Mouse (Mus musculus) adrenal gland, postnatal 25 days (tissue): ENCODE measurements around the gene Aasdhppt. TPM values are rescaled to one million over a fixed set of nuclear protein-coding genes. Genes with fewer than 3 reads are reported as not detected.
A peak's percentile ranks its signal among the peaks of the same experiment; 100 is the strongest.

Experiments used
- DNase-seq: peaks from one replicate; pipeline ENCODE4 v3.0.0; 2021; ENCODE audit warnings: mixed read lengths
- long read RNA-seq: library from polyadenylated mRNA; stranded (forward); transcript quantifications from one replicate; pipeline ENCODE4 v2.0.0, GENCODE M21; 2021
- microRNA-seq, 2 experiments: library from miRNA; unstranded; fragments of <30 nt; microRNA quantifications; one replicate each; pipeline ENCODE4 v1.2.0; 2021
- total RNA-seq: library from RNA; stranded (reverse); gene quantifications from 2 replicates; pipeline ENCODE4 v1.2.3, GENCODE M21; 2021

Aasdhppt gene
- total RNA-seq = 20.2 and 23.6 TPM in 2 replicates
- long read RNA-seq, transcript Aasdhppt-201 (6 exons, 2,843 nt) = major isoform, 46 of 55 reads
- long read RNA-seq, partial matches to known transcripts = 4 of 55 reads
- long read RNA-seq, other reads (novel, unspliced or antisense) = 2 of 55 reads

- DNase-seq = peak; percentile 98
These were observed at the start of gene Aasdhppt, which contains the start of gene Kbtbd3 for GRCm38 (mm10) chr9:4309351-4310085. TSS of gene Aasdhppt (minus strand) at chr9:4309471. TSS of gene Kbtbd3 (plus strand) at chr9:4309833.

DNA sequence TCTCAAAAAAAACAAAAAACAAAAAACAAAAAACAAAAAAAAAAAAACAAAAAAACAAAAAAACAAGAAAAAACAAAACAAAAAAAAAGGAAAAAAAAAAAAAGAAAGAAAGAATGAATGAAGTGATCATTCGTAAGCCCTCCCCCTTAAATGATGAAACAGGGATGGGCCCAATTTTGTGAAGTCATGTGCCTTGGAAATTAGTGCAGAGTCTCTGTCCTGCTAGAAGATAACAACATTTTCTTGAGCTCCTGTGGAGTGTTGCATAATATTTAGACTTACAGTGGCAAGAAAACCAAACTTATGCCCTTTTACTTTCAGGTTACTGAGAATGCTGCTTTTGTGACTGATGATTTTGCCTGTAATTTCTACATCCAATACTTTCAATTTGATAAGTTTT is 43.9 kb upstream of the Aasdhppt start:
- no peak for DNase-seq

- DNase-seq = no peak
These were observed 9.9 kb upstream of the Aasdhppt start for GRCm38 (mm10) chr9:4318939-4319721.

DNA sequence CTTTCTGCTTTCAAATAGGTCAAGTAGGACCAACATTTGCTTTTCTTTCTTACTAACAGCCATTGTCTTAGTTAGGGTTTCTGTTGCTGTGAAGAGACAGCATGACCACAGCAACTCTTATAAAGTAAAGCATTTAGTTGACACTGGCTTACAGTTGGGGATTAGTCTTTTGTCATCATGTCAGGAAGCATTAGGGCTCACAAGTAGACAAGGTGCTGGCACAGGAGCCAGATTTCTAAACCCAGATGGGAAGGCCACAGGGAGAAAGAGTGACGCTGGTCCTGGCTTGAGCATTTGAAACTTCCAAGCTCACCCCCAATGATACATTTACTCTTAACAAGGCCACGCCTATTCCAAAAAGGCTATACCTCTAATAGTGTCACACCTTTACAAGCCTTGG is 6.5 kb upstream of the Aasdhppt start:
- no peak for DNase-seq

- DNase-seq = no peak
These were observed 4.7 kb upstream of the Aasdhppt start for GRCm38 (mm10) chr9:4313946-4314345.

DNA sequence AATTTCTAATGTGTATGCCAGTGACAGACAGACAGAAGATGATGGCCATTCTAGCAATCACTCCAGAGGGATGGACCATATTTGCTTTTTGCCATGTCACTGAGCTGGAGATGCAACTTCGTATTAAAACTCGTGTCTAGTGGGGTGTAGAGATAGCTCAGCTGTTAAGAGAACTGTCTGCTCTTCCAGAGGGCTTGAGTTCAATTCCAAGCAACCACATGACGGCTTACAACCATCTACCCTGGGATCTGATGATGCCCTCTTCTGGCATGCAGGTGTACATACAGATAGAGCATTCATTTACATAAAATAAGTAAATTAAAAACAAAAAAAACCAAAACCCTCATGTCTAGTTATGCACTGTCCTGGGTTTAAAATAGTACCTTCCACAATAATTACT is 1.9 kb upstream of the Aasdhppt start:
- no peak for DNase-seq

DNA sequence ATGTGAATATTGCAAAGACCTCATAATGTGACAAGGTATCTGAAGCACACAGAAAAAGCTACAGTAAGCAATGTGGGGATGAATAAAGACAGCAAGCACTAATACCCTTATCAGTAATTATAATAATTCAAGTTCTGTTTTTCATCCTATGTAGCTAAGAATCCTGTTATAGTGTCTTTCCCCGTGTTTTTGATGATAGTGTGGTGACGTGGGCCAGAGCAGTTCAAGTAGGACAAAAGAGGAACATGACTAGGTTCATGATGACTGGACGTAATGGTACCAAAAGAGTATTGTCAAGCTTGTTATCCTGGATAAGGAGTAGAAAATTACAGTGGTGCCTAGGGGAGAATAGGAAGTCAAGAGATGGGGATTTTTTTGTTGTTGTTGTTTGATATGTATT is 1.4 kb upstream of the Aasdhppt start:
- DNase-seq = no peak

GRCm38 (mm10) chr9:4308628-4309350 is 482 bp downstream of the Aasdhppt start:
- no peak for DNase-seq

DNA sequence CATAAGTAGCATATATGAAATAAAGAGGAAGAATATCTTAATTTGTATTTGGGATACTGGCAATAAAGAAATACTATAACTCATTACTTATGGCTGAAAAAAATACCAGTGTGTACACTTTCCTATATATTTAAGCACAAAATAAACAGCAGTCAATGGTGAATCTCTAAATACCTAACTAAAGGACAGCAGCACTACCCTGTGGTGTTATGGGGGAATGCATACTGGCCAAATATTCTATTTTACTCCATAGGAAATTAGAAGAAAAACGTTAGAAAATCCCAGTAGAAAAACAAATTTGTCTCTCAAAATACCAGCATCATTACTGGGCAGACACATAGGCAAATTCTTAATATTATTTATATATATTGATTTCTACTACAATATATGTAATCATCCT is 4.4 kb downstream of the Aasdhppt start:
- DNase-seq = no peak

- DNase-seq = no peak
These were observed 8.8 kb downstream of the Aasdhppt start for GRCm38 (mm10) chr9:4300466-4300865.

GRCm38 (mm10) chr9:4283850-4284249 is 25.4 kb downstream of the Aasdhppt start:
- DNase-seq = no peak

DNA sequence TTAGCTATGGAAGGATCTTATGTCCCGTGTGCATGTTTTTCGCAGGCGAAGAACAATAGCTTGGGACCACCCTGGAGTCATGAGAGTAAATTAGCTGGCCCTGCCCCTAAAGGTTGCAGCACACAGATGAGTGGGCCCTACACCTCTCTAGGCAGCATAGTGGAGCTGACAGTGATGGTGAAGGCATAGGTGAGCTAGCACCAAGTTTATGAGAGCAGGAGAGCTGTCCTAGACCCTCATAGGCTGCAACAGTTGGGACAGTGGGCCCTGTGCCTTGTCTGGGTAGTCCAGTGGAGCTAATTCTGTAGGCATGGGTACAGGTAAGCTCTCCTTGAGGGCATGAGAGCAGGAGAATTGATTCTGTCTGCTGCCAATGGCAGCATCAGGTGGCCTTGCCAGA is 42.4 kb downstream of the Aasdhppt start:
- no peak for DNase-seq

DNA sequence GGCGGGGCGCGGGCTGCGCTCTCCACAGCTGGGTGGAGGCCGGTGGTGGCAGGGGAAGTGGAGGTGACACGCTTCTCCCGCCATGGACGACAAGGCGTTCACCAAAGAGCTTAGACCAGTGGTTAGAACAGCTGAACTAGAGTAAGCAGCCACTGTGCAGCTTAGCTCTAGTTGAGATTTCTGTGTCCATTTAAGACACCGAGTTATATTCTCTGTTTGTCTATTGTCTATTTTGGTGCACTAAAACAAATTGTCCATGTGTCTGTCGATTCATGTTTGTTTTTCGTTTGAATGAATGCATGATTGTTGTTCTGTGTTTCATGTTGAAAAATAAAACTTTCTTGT is 48.6 kb downstream of the Aasdhppt start:
- DNase-seq = no peak

DNA sequence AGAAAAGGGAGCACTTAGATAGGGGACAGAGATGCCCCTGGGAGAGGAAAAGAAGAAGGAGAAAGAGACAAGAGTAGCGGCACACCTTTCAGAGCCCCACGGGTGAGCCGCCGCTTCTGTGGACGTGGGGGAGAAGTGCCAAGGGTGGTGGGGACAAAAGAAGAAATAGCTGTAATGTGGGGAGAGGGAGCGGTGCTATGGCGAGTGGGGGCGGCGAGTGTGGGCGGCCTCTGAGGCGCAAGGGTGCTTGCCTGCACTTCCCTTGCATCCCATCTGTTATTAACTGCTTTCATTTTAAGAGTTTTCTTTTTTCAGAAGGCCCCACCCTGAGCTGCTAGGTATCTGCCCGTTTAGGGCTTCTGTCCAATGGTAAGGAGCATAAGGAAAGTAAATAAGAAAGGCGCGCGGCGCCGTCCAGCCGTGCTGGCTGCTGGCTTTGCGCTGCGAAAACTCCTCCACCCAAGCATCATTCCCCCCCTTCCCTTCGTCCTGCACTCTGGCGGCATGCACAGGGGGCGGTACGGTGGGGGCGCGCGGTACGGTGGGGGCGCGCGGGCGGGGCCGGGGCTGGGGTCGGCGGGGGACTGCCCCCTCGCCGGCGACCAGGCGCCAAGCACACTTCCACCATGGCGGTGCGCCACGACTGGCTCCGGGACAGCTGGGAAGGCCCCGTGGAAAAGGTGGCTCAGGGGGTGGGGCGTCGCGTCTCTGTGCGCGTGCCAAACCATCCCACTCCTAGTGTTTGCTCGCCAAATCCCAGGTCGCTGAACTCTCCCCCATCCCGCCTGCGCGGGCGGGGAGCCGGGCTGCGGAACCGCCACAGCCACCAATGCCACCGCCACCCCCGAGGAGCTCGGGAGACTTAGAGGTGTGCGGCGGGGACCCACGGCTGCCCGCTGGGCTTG is 49.2 kb downstream of the Aasdhppt start:
- peak; percentile 49 for DNase-seq

DNA sequence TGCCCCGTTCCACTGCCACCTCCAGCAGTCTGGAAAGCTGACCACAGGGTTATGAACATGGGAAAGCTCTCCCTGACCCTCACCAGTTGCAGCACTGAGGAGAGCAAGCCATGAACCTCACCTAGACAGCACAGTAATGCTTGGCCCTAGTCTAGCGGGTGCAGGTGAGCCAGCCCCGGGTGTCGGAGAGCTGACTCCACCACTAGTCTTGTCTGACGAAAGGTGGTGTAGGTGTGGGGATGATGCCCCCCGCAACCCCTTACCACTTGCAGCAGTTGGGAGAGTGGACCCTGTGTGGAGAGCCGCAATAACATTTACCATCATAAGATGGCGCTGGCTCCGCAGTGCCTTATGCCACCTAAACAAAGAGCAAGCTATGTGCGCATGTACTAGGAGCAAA is 50.2 kb downstream of the Aasdhppt start:
- no peak for DNase-seq

Small RNA genes lying within 50 kb of the gene (microRNA-seq; reads per million reads assigned to microRNA genes)
- gene Gm22195 = 0 reads per million in 2 experiments

Other genes with a start within 250 kb of the Aasdhppt start
- gene Kbtbd3, start 362 bp upstream of the Aasdhppt start, total RNA-seq = 4.8 and 5.3 TPM in 2 replicates
- gene Msantd4, start 67.1 kb upstream of the Aasdhppt start, total RNA-seq = 42.1 and 43.4 TPM in 2 replicates